Mouse (Mus musculus): ENCODE measurements around the gene Papolb. TPM values are rescaled to one million over a fixed set of nuclear protein-coding genes. Genes with fewer than 3 reads are reported as not detected.
A peak's percentile ranks its signal among the peaks of the same experiment; 100 is the strongest.

Papolb gene
- total RNA-seq, 2 experiments from 2014 or later: 1.5 to 1.9 TPM

DNA sequence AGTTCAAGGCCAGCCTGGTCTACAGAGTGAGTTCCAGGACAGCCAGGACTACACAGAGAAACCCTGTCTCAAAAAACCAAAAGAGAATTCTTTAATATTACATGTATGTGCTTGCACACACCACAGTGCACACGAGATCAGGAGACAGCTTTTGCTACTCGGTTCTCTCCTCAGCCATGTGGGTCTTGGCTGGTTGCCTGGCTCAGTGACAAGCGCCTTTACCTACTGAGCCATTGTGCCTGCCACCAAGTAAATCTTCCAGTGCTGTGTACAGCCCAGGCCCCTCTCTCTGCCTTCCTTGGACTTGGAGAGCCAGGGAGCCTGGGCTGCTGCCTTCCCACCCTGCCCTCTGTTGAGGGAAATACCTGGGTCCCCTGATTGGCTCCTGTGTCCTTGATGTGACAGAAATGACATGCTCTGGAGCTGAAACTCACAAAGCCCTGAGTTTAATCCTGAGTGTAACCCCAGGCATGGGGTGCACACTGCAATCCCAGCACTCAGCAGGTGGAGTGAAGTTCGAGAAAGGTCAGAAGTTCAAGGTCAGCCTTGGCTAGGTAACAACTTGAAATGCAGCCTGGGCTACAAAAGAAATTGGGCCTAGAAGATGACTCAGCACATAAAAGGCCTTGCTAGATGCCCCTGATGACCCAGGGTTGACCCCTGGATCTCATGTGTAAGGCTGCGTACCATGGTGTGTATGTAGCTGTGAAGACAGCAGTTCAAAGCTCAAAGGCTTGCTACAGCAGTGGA lies 51.8 kb downstream of the Papolb start:
- intact Hi-C loops (cut with DNase I): loop anchor here (2.0 kb wide), 1 partner anchor 73 kb away; the partner anchor contains the start of gene Radil
- no peak for DNase-seq

DNA sequence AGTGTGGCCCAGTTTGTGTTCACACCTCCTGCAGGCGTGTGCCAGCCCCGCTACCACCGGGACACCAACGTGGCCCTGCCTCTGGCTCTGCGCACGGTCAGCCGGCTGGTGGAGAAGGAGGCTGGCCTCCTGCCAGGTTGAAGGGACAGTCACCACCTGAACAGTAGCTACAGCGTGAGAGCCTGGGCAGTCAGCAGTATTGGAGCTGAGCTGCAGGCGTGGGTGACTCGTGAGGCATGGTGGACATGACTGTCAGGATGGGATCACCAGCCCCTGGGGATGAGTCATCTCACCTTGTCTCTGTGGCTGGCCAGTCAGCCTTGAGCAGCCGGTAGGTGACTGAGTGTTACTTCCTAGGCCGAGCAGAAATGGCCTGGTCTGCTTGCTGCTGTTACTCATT lies 52.5 kb downstream of the Papolb start:
- peak; percentile 55 for DNase-seq
- intact Hi-C loops (cut with DNase I): no loop called here

Other genes with a start within 250 kb of the Papolb start
- 10 to 100 TPM; 34.5 to 35.6 TPM for gene Foxk1, start 128.6 kb downstream of the Papolb start, total RNA-seq (2021)
- gene Ap5z1, start 66.1 kb downstream of the Papolb start, total RNA-seq (2021): 10 to 100 TPM; 21.9 to 23.2 TPM
- 10 to 100 TPM; 24.0 to 27.9 TPM for gene Radil, start 21.0 kb upstream of the Papolb start, total RNA-seq (2021)
- gene Mmd2, start 78.7 kb upstream of the Papolb start, total RNA-seq (2021): 10 to 100 TPM; 76.5 to 90.3 TPM
- gene Wipi2, start 97.6 kb upstream of the Papolb start, total RNA-seq (2021): 10 to 100 TPM; 60.0 to 62.4 TPM
- gene Slc29a4, start 162.4 kb upstream of the Papolb start, total RNA-seq (2021): 100 to 1,000 TPM; 127 to 138 TPM